Comparison of ENCODE assay signal across 8 mouse cellular contexts in genomic region chr5:66996886-66997599, GRCm38 (mm10).
DNase-seq lines count a peak whose midpoint lies in the region; ATAC-seq lines count a peak whose summit lies in the region.

No protein-coding gene starts in this region.

- H3K27me3 ChIP-seq in intestine, embryonic 14.5 days (replicated peaks; ENCODE audit: control insufficient read depth, insufficient read depth, low read length): no peaks in the 10 kb centered on the region

- H3K4me3 ChIP-seq in intestine, embryonic 14.5 days (ENCODE audit: low read depth, low read length): peak overlapping the region; percentile 26

- no peaks in the 10 kb centered on the region for H3K36me3 ChIP-seq in intestine, embryonic 14.5 days (ENCODE audit: control insufficient read depth, insufficient read depth, low read length)

- ATAC-seq in common myeloid progenitor, adult 5-6 weeks (replicated peaks; ENCODE audit: low read depth, poor library complexity, severe bottlenecking): peak; percentile 73
- peak; percentile 73 for ATAC-seq in intestine, embryonic 14.5 days (replicated peaks; ENCODE audit: low FRiP score, low TSS enrichment, low read depth)
- ATAC-seq in megakaryocyte progenitor cell, adult 5-6 weeks (replicated peaks; ENCODE audit: poor library complexity): peak; percentile 61
- no peak for ATAC-seq in monocyte, adult 5-6 weeks (replicated peaks; ENCODE audit: insufficient number of reproducible peaks, low FRiP score, low TSS enrichment, poor library complexity, severe bottlenecking)

- H3K4me2 ChIP-seq in intestine, embryonic 14.5 days (ENCODE audit: low read length): peak overlapping the region; percentile 55

- no peak overlapping the region for H3K27ac ChIP-seq in intestine, embryonic 14.5 days (ENCODE audit: low read depth)

- WGBS in intestine, embryonic 14.5 days: 3% methylated on average over 33 of the region's 33 CpGs

- no peaks in the 10 kb centered on the region for H3K9me3 ChIP-seq in intestine, embryonic 14.5 days (ENCODE audit: control insufficient read depth, low read length)

- H3K9ac ChIP-seq in intestine, embryonic 14.5 days (ENCODE audit: low read length): no peak overlapping the region

- peak; percentile 92 for DNase-seq in adrenal gland, postnatal 10 days
- DNase-seq in gastrocnemius, adult 8-10 months (ENCODE audit: low spot score in 2 of 2): peak; percentile 48 to 54
- DNase-seq in intestine, embryonic 14.5 days (ENCODE audit: low spot score): peak; percentile 95
- peak; percentile 40 to 88 for DNase-seq in left cerebral cortex, adult 9 months (ENCODE audit: low spot score in 2 of 2)
- peak; percentile 98 for DNase-seq in right cerebral cortex, postnatal 4 days

- H3K4me1 ChIP-seq in intestine, embryonic 14.5 days (replicated peaks; ENCODE audit: control insufficient read depth, insufficient read depth, low read length): peaks cover 6% of the 10 kb centered on the region; the same call in 1 of the 2 replicates
